Mouse (Mus musculus): ENCODE results near the gene Slc17a8. TPM values are rescaled to one million over a fixed set of nuclear protein-coding genes. Genes with fewer than 3 reads are reported as not detected.
"Not testable (repeated sequence)": the region's sequence is repeated elsewhere in the genome, so short reads cannot be mapped to it uniquely, and the experiment has no call there.

Gene Slc17a8
- polyA plus RNA-seq, 1 experiment from 2014 or later, result 0.59 TPM

DNA sequence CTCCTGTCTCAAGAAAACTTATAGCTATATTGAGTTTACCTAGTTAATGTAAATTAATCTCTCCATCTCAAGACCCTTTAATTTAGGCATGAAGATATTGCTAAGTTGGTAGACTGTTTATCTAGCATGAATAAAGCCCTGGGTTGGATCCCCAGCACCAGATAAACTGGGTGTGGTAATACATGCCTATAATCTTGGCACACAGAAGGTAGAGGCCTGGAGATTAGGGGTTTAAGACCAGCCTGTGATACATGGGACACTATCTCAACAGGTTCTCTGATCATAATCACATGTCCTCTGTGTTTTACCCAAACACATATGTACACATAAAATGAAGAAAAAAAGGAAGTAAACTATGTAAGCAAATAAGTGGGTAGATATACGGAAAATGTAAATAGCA, 32.3 kb downstream of the Slc17a8 start:
- H3K4me1 ChIP-seq, result peaks cover 4% of the 10 kb centered on the region; the same call in 1 of the 2 replicates
- H3K36me3 ChIP-seq, result no peaks in the 10 kb centered on the region
- no peak overlapping the region for H3K4me3 ChIP-seq
- H3K27me3 ChIP-seq, result no peaks in the 10 kb centered on the region
- 92% methylated on average over 1 of the region's 1 CpGs for WGBS
- H3K9ac ChIP-seq (replicated peaks), result no peak overlapping the region
- ATAC-seq (ENCODE audit: low FRiP score, low read depth), result no peak
- H3K4me2 ChIP-seq (replicated peaks), result no peak overlapping the region
- H3K9me3 ChIP-seq, result no peaks in the 10 kb centered on the region
- no peak overlapping the region for H3K27ac ChIP-seq (replicated peaks)

DNA sequence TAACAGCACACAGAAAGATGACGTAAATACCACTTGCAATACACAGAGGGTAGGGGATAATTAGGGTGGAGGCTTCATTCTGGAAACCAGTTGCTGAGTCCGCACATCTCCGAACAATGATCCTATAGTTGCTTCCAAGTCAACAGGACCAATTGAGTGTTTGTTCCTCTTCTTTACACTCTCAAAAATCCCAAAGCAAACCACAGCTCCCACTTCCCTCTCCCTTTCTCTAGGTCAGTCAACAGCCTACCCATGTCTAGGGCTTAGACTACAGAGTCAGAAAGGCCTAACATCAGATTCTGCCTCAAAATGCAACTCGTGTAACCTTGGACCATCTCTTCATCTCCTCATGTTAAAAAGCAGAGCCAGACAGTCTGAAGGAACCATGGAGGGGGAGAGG, 36.3 kb downstream of the Slc17a8 start:
- Histone ChIP-seq H3K4me3 (no peak overlapping the region), H3K4me1 (no peaks in the 10 kb centered on the region), H3K36me3 (no peaks in the 10 kb centered on the region), H3K27ac (replicated peaks) (no peak overlapping the region), H3K27me3 (no peaks in the 10 kb centered on the region), H3K9ac (replicated peaks) (no peak overlapping the region), H3K9me3 (no peaks in the 10 kb centered on the region), H3K4me2 (replicated peaks) (no peak overlapping the region)
- WGBS, result 93% methylated on average over 4 of the region's 4 CpGs
- ATAC-seq (ENCODE audit: low FRiP score, low read depth), result no peak

DNA sequence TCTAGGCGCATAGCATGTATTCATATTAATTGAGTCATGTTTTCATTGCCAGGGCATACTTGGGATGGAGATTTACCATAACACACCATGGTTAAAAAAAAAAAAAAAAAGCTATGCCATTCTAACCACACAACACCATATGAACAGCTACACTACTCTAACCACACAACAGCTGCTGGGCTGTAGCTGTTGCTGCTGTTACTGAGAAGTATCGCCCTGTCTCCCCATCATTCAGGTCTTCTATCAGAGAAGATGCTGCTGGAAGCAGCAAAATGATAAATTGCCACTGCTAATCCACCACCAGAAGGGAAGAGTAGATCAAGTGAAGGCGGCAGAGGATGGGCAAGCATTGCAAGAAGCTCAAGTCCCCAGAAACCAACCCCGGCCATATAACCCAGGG, 42.3 kb downstream of the Slc17a8 start:
- H3K27ac ChIP-seq (replicated peaks), result no peak overlapping the region
- H3K4me3 ChIP-seq, result no peak overlapping the region
- H3K4me2 ChIP-seq (replicated peaks), result no peak overlapping the region
- no peaks in the 10 kb centered on the region for H3K36me3 ChIP-seq
- no peak for ATAC-seq (ENCODE audit: low FRiP score, low read depth)
- no peaks in the 10 kb centered on the region for H3K4me1 ChIP-seq
- 96% methylated on average over 4 of the region's 4 CpGs for WGBS
- H3K9ac ChIP-seq (replicated peaks), result no peak overlapping the region
- no peaks in the 10 kb centered on the region for H3K27me3 ChIP-seq
- no peaks in the 10 kb centered on the region for H3K9me3 ChIP-seq

DNA sequence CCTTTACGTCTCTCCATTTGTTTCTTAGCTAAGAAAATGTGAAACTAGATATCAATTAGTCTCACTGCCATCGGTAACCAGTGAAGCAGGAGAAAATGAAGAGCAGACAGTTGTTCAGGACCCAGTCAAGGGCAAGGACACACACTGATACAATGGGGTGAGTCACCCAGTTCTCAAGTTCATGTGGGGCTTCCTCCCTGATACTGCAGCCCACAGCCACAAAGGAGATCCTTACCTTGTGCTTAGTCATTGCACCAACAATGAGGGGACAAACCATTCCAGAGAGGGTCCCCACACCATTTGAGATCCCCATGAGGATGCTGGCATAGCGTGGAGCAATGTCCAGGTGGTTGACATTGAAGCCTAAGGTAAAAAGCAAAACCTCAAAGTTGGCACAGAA, 43.4 kb downstream of the Slc17a8 start:
- H3K27me3 ChIP-seq, result no peaks in the 10 kb centered on the region
- no peak overlapping the region for H3K9ac ChIP-seq (replicated peaks)
- no peak for ATAC-seq (ENCODE audit: low FRiP score, low read depth)
- WGBS, result 89% methylated on average over 3 of the region's 3 CpGs
- no peaks in the 10 kb centered on the region for H3K4me1 ChIP-seq
- H3K4me3 ChIP-seq, result no peak overlapping the region
- H3K36me3 ChIP-seq, result no peaks in the 10 kb centered on the region
- no peaks in the 10 kb centered on the region for H3K9me3 ChIP-seq
- H3K27ac ChIP-seq (replicated peaks), result no peak overlapping the region
- no peak overlapping the region for H3K4me2 ChIP-seq (replicated peaks)

DNA sequence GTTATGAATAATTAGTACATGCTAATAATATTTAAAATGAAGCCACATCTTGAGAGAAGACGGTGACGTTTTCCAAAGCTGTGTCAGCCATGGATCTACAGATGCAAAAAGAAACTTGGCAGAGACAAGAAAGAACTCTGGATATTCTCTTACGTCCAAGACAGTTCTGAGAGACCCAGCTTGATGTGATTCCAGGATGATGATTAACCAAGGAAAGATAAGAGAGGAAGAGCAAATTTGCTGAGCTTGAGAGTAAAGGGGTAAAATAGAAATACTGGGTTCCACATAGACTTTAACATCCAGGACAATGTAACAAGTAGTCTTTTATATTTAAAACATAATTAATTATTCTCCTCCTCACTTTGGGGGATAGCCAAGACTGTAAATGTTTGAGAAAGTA, 47.6 kb downstream of the Slc17a8 start:
- ATAC-seq (ENCODE audit: low FRiP score, low read depth), result no peak
- no peak overlapping the region for H3K9ac ChIP-seq (replicated peaks)
- WGBS, result 88% methylated on average over 3 of the region's 3 CpGs
- no peaks in the 10 kb centered on the region for H3K27me3 ChIP-seq
- no peak overlapping the region for H3K4me3 ChIP-seq
- no peak overlapping the region for H3K4me2 ChIP-seq (replicated peaks)
- no peaks in the 10 kb centered on the region for H3K4me1 ChIP-seq
- H3K27ac ChIP-seq (replicated peaks), result no peak overlapping the region
- H3K36me3 ChIP-seq, result no peaks in the 10 kb centered on the region
- no peaks in the 10 kb centered on the region for H3K9me3 ChIP-seq

DNA sequence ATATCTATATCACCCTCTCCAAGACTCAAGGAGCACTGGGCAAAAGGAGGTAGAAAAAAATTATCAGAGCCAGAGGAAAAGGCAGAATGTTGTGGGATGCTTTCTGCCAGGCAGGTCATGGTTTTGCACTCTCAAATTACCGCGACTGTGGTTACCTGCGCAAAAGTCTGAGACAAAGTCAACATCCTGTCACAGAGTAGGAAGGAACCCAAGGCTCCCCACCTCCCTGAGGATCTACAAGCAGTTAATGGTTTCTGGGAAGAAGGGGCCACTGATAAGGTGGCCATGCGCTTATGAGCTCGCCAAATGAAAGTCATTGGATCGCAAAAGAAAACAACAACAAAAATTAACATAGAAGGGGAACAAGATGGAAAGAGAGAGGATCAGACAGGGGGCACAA, 48.1 kb downstream of the Slc17a8 start:
- Histone ChIP-seq H3K4me2 (replicated peaks) (no peak overlapping the region), H3K9me3 (no peaks in the 10 kb centered on the region), H3K27ac (replicated peaks) (no peak overlapping the region), H3K4me1 (no peaks in the 10 kb centered on the region), H3K9ac (replicated peaks) (no peak overlapping the region), H3K36me3 (no peaks in the 10 kb centered on the region), H3K4me3 (no peak overlapping the region), H3K27me3 (no peaks in the 10 kb centered on the region)
- no peak for ATAC-seq (ENCODE audit: low FRiP score, low read depth)
- 94% methylated on average over 6 of the region's 6 CpGs for WGBS

DNA sequence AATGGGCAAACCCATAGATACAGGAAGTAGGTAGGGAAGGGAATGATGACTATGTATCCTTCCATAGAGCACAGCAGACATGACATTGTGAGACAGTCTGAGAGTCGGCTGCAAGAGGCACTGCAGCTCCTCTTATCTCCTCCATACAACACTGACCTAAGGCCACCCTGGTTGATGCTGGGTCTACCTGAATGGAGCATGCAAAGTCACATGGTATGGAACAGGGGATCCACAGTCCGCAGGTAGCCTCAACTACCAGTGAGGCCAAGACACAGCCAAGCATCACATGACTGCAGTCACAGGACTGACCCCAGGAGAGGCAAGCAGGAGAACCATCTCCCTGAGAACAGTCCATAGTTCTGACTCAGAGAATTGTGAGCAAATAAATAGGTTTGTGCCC, 53.7 kb downstream of the Slc17a8 start:
- H3K4me2 ChIP-seq (replicated peaks), result no peak overlapping the region
- no peaks in the 10 kb centered on the region for H3K4me1 ChIP-seq
- H3K9ac ChIP-seq (replicated peaks), result no peak overlapping the region
- ATAC-seq (ENCODE audit: low FRiP score, low read depth), result no peak
- no peak overlapping the region for H3K4me3 ChIP-seq
- no peaks in the 10 kb centered on the region for H3K27me3 ChIP-seq
- H3K9me3 ChIP-seq, result no peaks in the 10 kb centered on the region
- no peaks in the 10 kb centered on the region for H3K36me3 ChIP-seq
- WGBS, result 88% methylated on average over 2 of the region's 2 CpGs
- H3K27ac ChIP-seq (replicated peaks), result no peak overlapping the region

DNA sequence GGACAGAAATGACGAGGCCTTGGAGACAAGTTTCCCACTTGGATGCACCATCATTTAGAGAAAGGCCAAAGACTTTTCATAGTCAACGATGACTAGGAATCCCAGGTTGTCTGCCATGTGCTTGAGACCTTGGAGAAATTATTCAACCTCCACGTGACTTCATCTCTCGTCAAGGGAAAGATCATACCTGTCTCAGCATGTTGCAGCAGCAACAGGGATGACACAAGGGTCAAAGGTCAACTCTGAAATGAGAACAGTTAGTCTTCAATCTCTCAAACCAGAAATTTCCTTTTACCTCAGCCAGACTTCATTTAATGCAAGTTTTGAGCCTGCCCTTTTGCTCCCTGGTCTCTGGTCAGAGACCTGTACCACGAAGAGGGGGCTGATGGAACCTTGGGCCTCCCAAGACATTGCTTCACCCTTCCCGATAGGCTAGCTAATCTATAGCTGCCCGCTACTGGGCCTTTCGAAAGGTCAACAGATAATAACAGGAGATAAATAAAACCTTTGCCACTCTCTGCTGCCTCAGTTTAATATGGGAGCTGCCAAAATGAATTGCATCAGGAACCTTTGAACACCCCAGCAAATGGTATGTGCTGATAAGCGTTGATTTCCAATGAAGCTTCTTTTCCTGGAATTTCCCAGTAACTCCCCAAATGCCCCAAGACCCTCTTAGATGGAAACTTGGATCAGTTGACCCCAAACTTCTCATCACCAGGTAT, 55.6 kb downstream of the Slc17a8 start:
- Histone ChIP-seq H3K4me1 (no peaks in the 10 kb centered on the region), H3K27me3 (no peaks in the 10 kb centered on the region), H3K9ac (replicated peaks) (no peak overlapping the region), H3K27ac (replicated peaks) (no peak overlapping the region), H3K4me3 (no peak overlapping the region), H3K9me3 (no peaks in the 10 kb centered on the region), H3K36me3 (no peaks in the 10 kb centered on the region), H3K4me2 (replicated peaks) (no peak overlapping the region)
- 86% methylated on average over 9 of the region's 9 CpGs for WGBS
- no peak for ATAC-seq (ENCODE audit: low FRiP score, low read depth)

DNA sequence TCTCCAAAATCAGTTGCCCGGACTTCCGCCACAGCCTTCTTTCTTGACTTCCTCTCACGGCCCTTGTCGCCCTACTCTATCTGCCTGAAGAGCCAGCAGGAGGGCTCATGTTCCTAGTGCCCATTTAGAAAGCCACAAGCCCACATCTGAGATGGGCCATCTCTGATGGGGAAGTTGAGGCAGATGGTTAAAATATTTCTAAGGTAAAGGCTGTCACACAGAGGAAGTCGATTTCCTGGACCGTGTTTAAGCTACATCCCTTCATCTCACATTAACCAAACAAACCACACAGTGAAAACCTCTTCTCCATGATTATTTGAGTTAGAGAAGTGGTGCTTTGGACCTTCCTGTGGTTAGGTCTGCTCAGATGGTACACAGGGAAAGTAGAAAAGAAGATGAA, 58.9 kb downstream of the Slc17a8 start:
- H3K36me3 ChIP-seq, result no peaks in the 10 kb centered on the region
- H3K4me2 ChIP-seq (replicated peaks), result no peak overlapping the region
- no peak overlapping the region for H3K27ac ChIP-seq (replicated peaks)
- H3K9me3 ChIP-seq, result no peaks in the 10 kb centered on the region
- 91% methylated on average over 6 of the region's 6 CpGs for WGBS
- H3K9ac ChIP-seq (replicated peaks), result no peak overlapping the region
- H3K4me1 ChIP-seq, result no peaks in the 10 kb centered on the region
- no peaks in the 10 kb centered on the region for H3K27me3 ChIP-seq
- ATAC-seq (ENCODE audit: low FRiP score, low read depth), result no peak
- no peak overlapping the region for H3K4me3 ChIP-seq

DNA sequence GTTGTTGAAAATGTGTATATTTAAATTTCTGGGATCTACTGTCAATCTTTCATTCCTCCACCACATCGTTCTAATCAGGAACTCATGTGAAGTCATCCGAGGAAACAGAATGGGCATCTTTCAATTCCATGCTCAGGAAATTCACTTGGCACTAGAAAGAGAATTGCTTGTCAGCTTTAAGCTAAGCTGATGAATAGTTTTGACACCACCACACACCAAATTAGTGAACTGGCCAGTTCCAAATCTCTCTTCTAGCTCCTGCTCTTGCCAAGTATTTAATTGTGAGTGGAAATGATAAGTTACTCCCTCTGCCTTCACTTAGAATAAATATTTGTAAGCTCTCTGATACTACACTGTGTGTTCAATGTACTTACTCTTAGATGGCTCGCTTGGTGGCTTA, 61.7 kb downstream of the Slc17a8 start:
- H3K4me3 ChIP-seq, result no peak overlapping the region
- no peaks in the 10 kb centered on the region for H3K9me3 ChIP-seq
- H3K27me3 ChIP-seq, result no peaks in the 10 kb centered on the region
- H3K4me1 ChIP-seq, result no peaks in the 10 kb centered on the region
- H3K9ac ChIP-seq (replicated peaks), result no peak overlapping the region
- no peak for ATAC-seq (ENCODE audit: low FRiP score, low read depth)
- WGBS, result 64% methylated on average over 3 of the region's 3 CpGs
- no peak overlapping the region for H3K27ac ChIP-seq (replicated peaks)
- H3K4me2 ChIP-seq (replicated peaks), result no peak overlapping the region
- H3K36me3 ChIP-seq, result no peaks in the 10 kb centered on the region

DNA sequence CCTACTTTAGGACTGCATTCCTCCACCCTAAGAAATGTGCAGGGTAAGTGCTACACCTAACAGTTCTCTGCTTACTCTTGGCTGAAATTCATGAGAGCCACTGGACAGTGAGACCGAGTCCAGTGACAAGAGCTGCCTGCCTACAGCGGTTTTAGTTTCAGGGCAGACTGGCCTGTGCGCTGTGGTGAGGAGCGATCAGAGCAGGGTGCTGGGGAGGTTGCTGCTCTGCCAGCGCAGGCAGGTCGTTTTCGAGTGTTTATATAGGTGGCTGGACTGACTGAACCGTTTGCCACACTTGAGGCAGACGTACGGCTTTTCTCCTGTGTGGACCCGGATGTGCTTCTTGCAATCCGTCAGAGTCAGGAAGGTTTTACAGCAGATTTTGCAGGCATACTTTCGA, 66.2 kb downstream of the Slc17a8 start:
- not testable (repeated sequence) for H3K4me3 ChIP-seq; H3K27ac ChIP-seq (replicated peaks); H3K4me2 ChIP-seq (replicated peaks); ATAC-seq (ENCODE audit: low FRiP score, low read depth); H3K36me3 ChIP-seq; H3K9me3 ChIP-seq; H3K4me1 ChIP-seq; H3K27me3 ChIP-seq; H3K9ac ChIP-seq (replicated peaks)
- WGBS, result 92% methylated on average over 13 of the region's 13 CpGs

DNA sequence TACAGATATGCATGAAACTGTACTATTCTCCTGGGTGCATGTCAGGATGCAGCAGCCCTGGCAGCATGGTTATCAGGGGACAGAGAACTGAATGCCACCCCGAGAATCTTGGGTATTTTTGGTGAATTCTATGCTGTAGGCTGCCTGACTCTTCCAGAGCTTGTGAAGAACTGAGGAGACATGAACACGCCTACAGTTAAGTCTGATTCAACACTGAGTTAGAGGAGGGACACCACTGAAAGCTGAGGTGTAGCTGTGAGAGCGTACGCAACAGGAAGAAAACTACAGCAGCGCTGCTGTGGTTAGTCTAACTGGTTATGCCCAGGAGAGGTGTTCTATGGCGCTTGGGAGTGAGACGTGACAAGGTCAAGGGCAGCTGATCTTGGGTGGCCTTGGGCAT, 67.2 kb downstream of the Slc17a8 start:
- H3K27ac ChIP-seq (replicated peaks); ATAC-seq (ENCODE audit: low FRiP score, low read depth); H3K4me3 ChIP-seq; H3K9me3 ChIP-seq; H3K4me2 ChIP-seq (replicated peaks); H3K9ac ChIP-seq (replicated peaks); H3K27me3 ChIP-seq; H3K36me3 ChIP-seq; H3K4me1 ChIP-seq: not testable (repeated sequence)
- WGBS, result 87% methylated on average over 7 of the region's 7 CpGs

DNA sequence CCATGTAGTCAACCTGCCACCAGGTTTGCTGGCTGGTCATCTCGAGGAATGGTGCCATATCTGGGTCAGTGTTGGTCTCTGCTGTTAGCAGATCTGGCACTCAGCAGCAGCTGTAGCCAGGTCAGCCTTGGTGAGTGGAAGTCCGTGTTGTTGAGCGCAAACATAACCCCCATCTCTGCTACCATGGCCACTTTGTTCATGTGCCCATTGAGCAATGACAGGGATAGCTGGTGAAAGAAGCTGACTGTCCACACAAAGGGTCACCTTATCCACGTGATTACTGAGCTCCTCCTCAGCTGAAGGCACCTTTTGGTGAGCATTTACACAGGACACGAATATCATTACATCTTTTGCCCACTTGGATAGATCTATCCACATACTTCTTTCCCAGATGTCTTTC, 68.0 kb downstream of the Slc17a8 start:
- ATAC-seq (ENCODE audit: low FRiP score, low read depth), result no peak
- Histone ChIP-seq H3K36me3 (no peaks in the 10 kb centered on the region), H3K4me3 (no peak overlapping the region), H3K4me2 (replicated peaks) (no peak overlapping the region), H3K9ac (replicated peaks) (no peak overlapping the region), H3K9me3 (no peaks in the 10 kb centered on the region), H3K27me3 (no peaks in the 10 kb centered on the region), H3K4me1 (no peaks in the 10 kb centered on the region), H3K27ac (replicated peaks) (no peak overlapping the region)
- 85% methylated on average over 5 of the region's 5 CpGs for WGBS

Data from midbrain, embryonic 12.5 days (tissue).